In genomic region chr13:54436666-54437065, GRCm38 (mm10) we compare ENCODE assay signal across 15 mouse cellular contexts.
"Had no signal": no experiment of that assay in that cellular context is flagged by ENCODE, and none has a peak within 500 bp of the region (broad histone marks: within the 10 kb centered on the region; RNA-seq: fewer than 3 reads in every experiment).

No protein-coding gene starts in this region.

- H3K4me3 ChIP-seq: layer of hippocampus, adult 2 months; limb, embryonic 13.5 days; lung, embryonic 15.5 days; midbrain, embryonic 12.5 days; neural tube, embryonic 13.5 days; stomach, embryonic 15.5 days had no signal

- ATAC-seq: hindbrain, embryonic 16.5 days; inflammation-experienced regulatory T-cells, adult 6 months; midbrain, embryonic 16.5 days had no signal

- H3K4me1 ChIP-seq: midbrain, embryonic 12.5 days; neural tube, embryonic 13.5 days had no signal

- H3K4me2 ChIP-seq: limb, embryonic 13.5 days; lung, embryonic 15.5 days; midbrain, embryonic 12.5 days; neural tube, embryonic 13.5 days; stomach, embryonic 15.5 days had no signal

- H3K27me3 ChIP-seq: lung, embryonic 15.5 days; neural tube, embryonic 13.5 days; stomach, embryonic 15.5 days had no signal

- H3K9me3 ChIP-seq: limb, embryonic 13.5 days; lung, embryonic 15.5 days; midbrain, embryonic 12.5 days; neural tube, embryonic 13.5 days; stomach, embryonic 15.5 days had no signal

- DNase-seq: kidney, adult 9 months; left cerebral cortex, postnatal 4 days; right cerebral cortex, postnatal 14 days; thymus, adult 2 months; thymus, postnatal 25 days had no signal

- H3K9ac ChIP-seq: limb, embryonic 13.5 days; liver, embryonic 14.5 days; lung, embryonic 15.5 days; midbrain, embryonic 12.5 days; neural tube, embryonic 13.5 days; stomach, embryonic 15.5 days had no signal

- H3K36me3 ChIP-seq: limb, embryonic 13.5 days; lung, embryonic 15.5 days; midbrain, embryonic 12.5 days; neural tube, embryonic 13.5 days; stomach, embryonic 15.5 days had no signal

- H3K27ac ChIP-seq: limb, embryonic 13.5 days; liver, embryonic 14.5 days; lung, embryonic 15.5 days; midbrain, embryonic 12.5 days; neural tube, embryonic 13.5 days; stomach, embryonic 15.5 days had no signal
